Mouse (Mus musculus) E14TG2a.4 (cell line): ENCODE results near the gene Glis3.

Experiments used
- CTCF ChIP-seq: conservative IDR thresholded peaks from 2 replicates; pipeline ENCODE4 v1.5.1; 2014; ENCODE audit warnings: low read length
- POU5F1 ChIP-seq: IDR thresholded peaks from 2 replicates; pipeline ENCODE4 v1.6.1; 2014; ENCODE audit warnings: low read length, borderline replicate concordance

- TF ChIP-seq CTCF (no peak), POU5F1 (no peak)
Observed at GRCm38 (mm10) chr19:28617736-28618135, 62.1 kb downstream of the Glis3 start.
